1 mouse cellular context compared by ENCODE assay signal in the genomic region with DNA sequence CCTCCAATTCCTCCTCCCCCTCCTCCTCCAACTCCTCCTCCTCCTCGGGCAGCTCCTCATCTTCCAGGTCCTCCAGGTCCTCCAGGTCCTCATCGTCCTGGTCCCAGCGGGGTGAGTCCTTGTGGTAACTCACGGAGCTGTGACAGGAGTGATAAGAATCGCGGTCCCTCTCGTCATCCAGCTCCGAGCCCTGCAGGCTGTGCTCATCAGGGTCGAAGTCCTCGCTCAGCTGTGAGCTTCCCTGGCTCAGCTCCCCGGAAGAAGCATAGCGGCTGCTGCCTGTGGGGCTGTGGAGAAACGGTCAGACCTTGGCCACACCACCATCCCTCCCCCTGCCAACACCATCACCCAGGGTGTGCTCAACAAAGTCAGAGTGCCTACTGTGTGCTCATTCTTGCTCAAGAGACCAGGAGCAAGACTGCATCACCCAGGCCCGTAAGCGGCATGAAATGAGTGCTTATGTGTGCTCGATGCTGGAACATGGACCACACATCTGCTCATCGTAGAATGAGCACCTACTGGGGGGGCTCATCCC.
A peak's percentile ranks its signal among the peaks of the same experiment; 100 is the strongest.
TF ChIP-seq lines count a peak whose summit lies in the region.

No protein-coding gene starts in this region.

TF ChIP-seq in MEL, 35 proteins besides CTCF, POLR2A, EP300 and RAD21:
- TF ChIP-seq ZKSCAN1 (IDR thresholded peaks at IDR 0.05; ENCODE audit: low read depth, low read length) (peak; percentile 75; the same call in 1 of the 2 replicates), ETS1 (IDR thresholded peaks at IDR 0.05; ENCODE audit: low read depth, low read length) (peak; percentile 30; the same call in 1 of the 2 replicates), POLR2AphosphoS5 (IDR thresholded peaks at IDR 0.05; ENCODE audit: borderline replicate concordance, low read depth, low read length) (no peak), GATA1 (IDR thresholded peaks at IDR 0.05; ENCODE audit: low read depth, low read length) (0 out of 2 replicates have a peak, but pooled peaks have one; percentile 12)
